ENCODE assay signal across 8 mouse cellular contexts in the genomic region with DNA sequence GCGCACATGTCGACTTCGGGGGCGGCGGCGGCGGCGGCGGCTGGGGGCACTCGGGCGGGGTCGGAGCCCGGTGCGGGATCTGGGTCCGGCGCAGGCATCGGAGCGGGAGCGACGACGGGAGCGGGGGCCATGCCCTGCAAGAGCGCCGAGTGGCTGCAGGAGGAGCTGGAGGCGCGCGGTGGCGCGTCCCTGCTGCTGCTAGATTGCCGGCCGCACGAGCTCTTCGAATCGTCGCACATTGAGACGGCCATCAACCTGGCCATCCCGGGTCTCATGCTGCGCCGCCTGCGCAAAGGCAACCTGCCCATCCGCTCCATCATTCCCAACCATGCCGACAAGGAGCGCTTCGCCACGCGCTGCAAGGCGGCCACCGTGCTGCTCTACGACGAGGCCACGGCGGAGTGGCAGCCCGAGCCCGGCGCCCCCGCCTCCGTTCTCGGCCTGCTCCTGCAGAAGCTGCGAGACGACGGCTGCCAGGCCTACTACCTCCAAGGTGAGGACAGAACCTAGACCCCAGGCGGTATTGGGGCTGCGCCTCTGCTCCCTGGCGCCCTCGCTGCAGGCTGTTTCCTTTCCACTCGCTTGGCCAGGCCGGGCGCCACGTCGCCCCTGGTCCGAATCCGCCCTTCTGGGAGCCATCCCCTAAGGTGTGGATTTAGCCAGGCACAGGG. TPM values are rescaled to one million over a fixed set of nuclear protein-coding genes. Genes with fewer than 3 reads are reported as not detected.
DNase-seq lines count a peak whose midpoint lies in the region; ATAC-seq and TF ChIP-seq lines count a peak whose summit lies in the region.

No protein-coding gene starts in this region.

- peaks cover 49% of the 10 kb centered on the region for H3K4me1 ChIP-seq in heart, embryonic 15.5 days (replicated peaks)
- H3K4me1 ChIP-seq in spleen, adult 2 months (ENCODE audit: control insufficient read depth, insufficient read depth, insufficient read length), result peaks cover 29% of the 10 kb centered on the region

- in situ Hi-C loops in Patski (cut with MboI; ENCODE audit: low pct_unique_long_range_greater_than_20kb), result no loop called here

- POLR2A ChIA-PET in Patski (lab: Charles Lee), result interaction anchor here (0.6 to 2.0 kb wide), 13 partner anchors 9 to 84 kb away, joined by 3 to 7 read pairs (median 4); no protein-coding TSS in a partner anchor

- peak; percentile 80 for DNase-seq in CD4-positive helper T cell, adult 2 months (ENCODE audit: low read depth, low spot score)
- no peak for DNase-seq in Patski (ENCODE audit: low read depth, low spot score)
- DNase-seq in embryo, embryonic 10 days (ENCODE audit: low spot score), result peak; percentile 80
- DNase-seq in layer of hippocampus, postnatal 10 days (ENCODE audit: low spot score in 2 of 2), result peak; percentile 62 to 68
- DNase-seq in spleen, adult 2 months (ENCODE audit: low read depth in 1 of 2, low spot score in 2 of 2), result peak in 1 of 2 experiments; percentile 51

- under 1% methylated on average over 72 of the region's 72 CpGs for WGBS in heart, embryonic 15.5 days
- 1% methylated on average over 71 of the region's 72 CpGs for WGBS in spleen, adult 2 months

- TF ChIP-seq CTCF in Patski (IDR thresholded peaks at IDR 0.05), result no peak
- peak; percentile 33; the same call in 1 of the 2 replicates for TF ChIP-seq CTCF in spleen, adult 2 months (IDR thresholded peaks at IDR 0.05; ENCODE audit: extremely low read depth, insufficient read depth, insufficient read length, insufficient replicate concordance)

- H3K4me2 ChIP-seq in heart, embryonic 15.5 days, result peak overlapping the region; percentile 93

- H3K9ac ChIP-seq in heart, embryonic 15.5 days, result peak overlapping the region; percentile 84

- peak overlapping the region; percentile 72 for H3K4me3 ChIP-seq in heart, embryonic 15.5 days
- H3K4me3 ChIP-seq in spleen, adult 2 months (ENCODE audit: extremely low read depth, insufficient read depth, insufficient read length), result peak overlapping the region; percentile 72

- CTCF ChIA-PET in Patski (lab: Charles Lee), result interaction anchor here (1.0 to 4.6 kb wide), 5 partner anchors 17 to 80 kb away, joined by 3 to 23 read pairs (median 5); no protein-coding TSS in a partner anchor

- H3K27ac ChIP-seq in heart, embryonic 15.5 days, result peak overlapping the region; percentile 93
- H3K27ac ChIP-seq in spleen, adult 2 months (ENCODE audit: insufficient read depth, low read length), result peak overlapping the region; percentile 69

- peak; percentile 8 for ATAC-seq in Patski
- no peak; the same call in 1 of the 2 replicates for ATAC-seq in heart, embryonic 15.5 days (replicated peaks; ENCODE audit: insufficient number of reproducible peaks, insufficient read depth, low FRiP score, low read depth)
- peak; percentile 16; the same call in 1 of the 2 replicates for ATAC-seq in megakaryocyte progenitor cell, adult 5-6 weeks (replicated peaks; ENCODE audit: poor library complexity)
- no peak for ATAC-seq in erythroid progenitor cell, adult 5-6 weeks (replicated peaks; ENCODE audit: low FRiP score, poor library complexity, severe bottlenecking)

- no peaks in the 10 kb centered on the region for H3K9me3 ChIP-seq in heart, embryonic 15.5 days (replicated peaks)

- no peak for TF ChIP-seq POLR2A in spleen, adult 2 months (IDR thresholded peaks at IDR 0.05; ENCODE audit: low read depth, low read length)

- peaks cover 17% of the 10 kb centered on the region for H3K36me3 ChIP-seq in heart, embryonic 15.5 days
- peaks cover 4% of the 10 kb centered on the region for H3K36me3 ChIP-seq in spleen, adult 2 months (ENCODE audit: control insufficient read depth, insufficient read depth, low read length)

- H3K27me3 ChIP-seq in Patski, result no peaks in the 10 kb centered on the region
- H3K27me3 ChIP-seq in heart, embryonic 15.5 days, result no peaks in the 10 kb centered on the region
- H3K27me3 ChIP-seq in spleen, adult 2 months (ENCODE audit: control insufficient read depth, insufficient read depth, low read length), result no peaks in the 10 kb centered on the region

RNA-seq across cellular contexts. Expression of a gene that starts 0.5 kb away (rescaled TPM):
- polyA plus RNA-seq in Patski (2021), result 13.6 TPM
- polyA plus RNA-seq in heart, embryonic 15.5 days (2015; fragmentation: Nextera tagmentation; extraction: Ambion mirVana), result 8.9 and 13.8 TPM in 2 replicates
- 10 to 100 TPM; 58.7 to 64.2 TPM for total RNA-seq in layer of hippocampus, postnatal 10 days (2021)
- total RNA-seq in megakaryocyte progenitor cell, adult 5-6 weeks (2015), result 31.6 and 41.9 TPM in 2 replicates
- total RNA-seq in megakaryocyte progenitor cell, adult 5-6 weeks (2017), result 10.8 and 15.0 TPM in 2 replicates
- 73.1 and 93.2 TPM in 2 replicates for polyA plus RNA-seq in spleen, adult 2 months (2012; rRNA removed)
- 13.3 and 19.3 TPM in 2 replicates for total RNA-seq in erythroid progenitor cell, adult 5-6 weeks (2015; ENCODE audit: low replicate concordance)
- total RNA-seq in erythroid progenitor cell, adult 5-6 weeks (2017; ENCODE audit: low replicate concordance), result 2.7 and 3.9 TPM in 2 replicates

Comparison
In these comparisons a context has a peak if more than half of its experiments do, and no peak if none do; other contexts are left out.
1. ATAC-seq: peak in Patski (single experiment) and megakaryocyte progenitor cell, adult 5-6 weeks (single experiment); none in heart, embryonic 15.5 days (single experiment) and erythroid progenitor cell, adult 5-6 weeks (single experiment).